Comparison of ENCODE assay signal across 11 mouse cellular contexts in genomic region chrX:52086885-52087573, GRCm38 (mm10).
"Had no signal": no experiment of that assay in that cellular context is flagged by ENCODE, and none has a peak within 500 bp of the region (broad histone marks: within the 10 kb centered on the region; RNA-seq: fewer than 3 reads in every experiment).

No protein-coding gene starts in this region.

- H3K4me2 ChIP-seq: lung, embryonic 14.5 days; midbrain, embryonic 11.5 days; midbrain, embryonic 13.5 days; midbrain, embryonic 15.5 days; stomach, embryonic 15.5 days had no signal

- DNase-seq: thymus, adult 2 months; thymus, postnatal 25 days; thymus, postnatal 4 days had no signal

- H3K36me3 ChIP-seq: midbrain, embryonic 13.5 days; midbrain, embryonic 15.5 days; stomach, embryonic 15.5 days had no signal

- H3K4me1 ChIP-seq: megakaryocyte, embryonic 14.5 days; midbrain, embryonic 13.5 days; midbrain, embryonic 15.5 days; stomach, embryonic 15.5 days had no signal

- H3K27me3 ChIP-seq: megakaryocyte, embryonic 14.5 days; midbrain, embryonic 13.5 days; midbrain, embryonic 15.5 days; stomach, embryonic 15.5 days had no signal

- H3K4me3 ChIP-seq: megakaryocyte, embryonic 14.5 days; midbrain, embryonic 13.5 days; midbrain, embryonic 15.5 days; stomach, embryonic 15.5 days had no signal

- H3K9ac ChIP-seq: lung, embryonic 14.5 days; midbrain, embryonic 13.5 days; midbrain, embryonic 15.5 days; stomach, embryonic 15.5 days had no signal

- H3K9me3 ChIP-seq: megakaryocyte, embryonic 14.5 days; midbrain, embryonic 13.5 days; midbrain, embryonic 15.5 days; stomach, embryonic 15.5 days had no signal

- H3K27ac ChIP-seq: macrophage; midbrain, embryonic 13.5 days; midbrain, embryonic 15.5 days; stomach, embryonic 15.5 days; stomach, postnatal 0 days had no signal

- ATAC-seq: midbrain, embryonic 15.5 days had no signal
